Mouse (Mus musculus) embryonic facial prominence, embryonic 11.5 days (tissue): ENCODE data around the gene Xk. TPM values are rescaled to one million over a fixed set of nuclear protein-coding genes. Genes with fewer than 3 reads are reported as not detected.
"Not testable (repeated sequence)": the region's sequence is repeated elsewhere in the genome, so short reads cannot be mapped to it uniquely, and the experiment has no call there.

Experiments used
- ATAC-seq: fragments of 200-750 bp; cut with Nextera tagmentation; replicated peaks from 2 replicates; pipeline ENCODE4 v1.8.0; 2017; ENCODE audit warnings: low read depth; ENCODE audit not compliant: insufficient number of reproducible peaks, low FRiP score, low TSS enrichment
- DNase-seq: peaks from one replicate; pipeline ENCODE4 v3.0.0-alpha.2; 2015; ENCODE audit warnings: low spot score
- H3K27ac ChIP-seq: fragments of 300-500 bp; sonication (generic); replicated peaks from 2 replicates; pipeline ENCODE4 v1.5.1; 2014; ENCODE audit warnings: mild to moderate bottlenecking, low read depth, low read length, control low read depth
- H3K27me3 ChIP-seq: fragments of 300-500 bp; sonication (generic); 2 replicates; pipeline ENCODE4 v1.6.1; 2014; ENCODE audit warnings: mild to moderate bottlenecking, low read length, moderate library complexity, mixed read lengths; ENCODE audit not compliant: control insufficient read depth, insufficient read depth
- H3K36me3 ChIP-seq: fragments of 300-500 bp; sonication (generic); replicated peaks from 2 replicates; pipeline ENCODE4 v1.6.1; 2014; ENCODE audit warnings: low read depth, mild to moderate bottlenecking, low read length, moderate library complexity, mixed read lengths; ENCODE audit not compliant: control insufficient read depth, insufficient read depth
- H3K4me1 ChIP-seq: fragments of 300-500 bp; sonication (generic); 2 replicates; pipeline ENCODE4 v1.6.1; 2014; ENCODE audit warnings: low read length, mixed read lengths; ENCODE audit not compliant: control insufficient read depth, insufficient read depth
- H3K4me2 ChIP-seq: fragments of 300-500 bp; sonication (generic); 2 replicates; pipeline ENCODE4 v1.6.1; 2014; ENCODE audit warnings: low read depth, mild to moderate bottlenecking, control low read depth, low read length, moderate library complexity
- H3K4me3 ChIP-seq: fragments of 300-500 bp; sonication (generic); 2 replicates; pipeline ENCODE4 v1.5.1; 2014; ENCODE audit warnings: low read depth, low read length, control low read depth
- H3K9ac ChIP-seq: fragments of 300-500 bp; sonication (generic); replicated peaks from 2 replicates; pipeline ENCODE4 v1.6.1; 2014; ENCODE audit warnings: mild to moderate bottlenecking, control low read depth, low read length
- H3K9me3 ChIP-seq: fragments of 300-500 bp; sonication (generic); replicated peaks from 2 replicates; pipeline ENCODE4 v1.6.1; 2016; ENCODE audit warnings: mild to moderate bottlenecking, low read length, inconsistent platforms, mixed read lengths; ENCODE audit not compliant: control insufficient read depth
- WGBS: fragments of 180-500 bp; shearing (Covaris S2); extraction: QIAGEN DNeasy Blood & Tissue Kit; methylation state at CpG from one replicate; pipeline ENCODE4 v1.1.7; 2014; 5-methylcytosine and 5-hydroxymethylcytosine counted together
- polyA plus RNA-seq: library from polyadenylated mRNA; unstranded; fragments of >200 nt; fragmentation: Nextera tagmentation; extraction: Ambion mirVana; gene quantifications from 2 replicates; pipeline ENCODE4 v1.2.1, GENCODE M21; 2014

Gene Xk
- polyA plus RNA-seq, 1 experiment from 2014 or later: 2.9 TPM

DNA sequence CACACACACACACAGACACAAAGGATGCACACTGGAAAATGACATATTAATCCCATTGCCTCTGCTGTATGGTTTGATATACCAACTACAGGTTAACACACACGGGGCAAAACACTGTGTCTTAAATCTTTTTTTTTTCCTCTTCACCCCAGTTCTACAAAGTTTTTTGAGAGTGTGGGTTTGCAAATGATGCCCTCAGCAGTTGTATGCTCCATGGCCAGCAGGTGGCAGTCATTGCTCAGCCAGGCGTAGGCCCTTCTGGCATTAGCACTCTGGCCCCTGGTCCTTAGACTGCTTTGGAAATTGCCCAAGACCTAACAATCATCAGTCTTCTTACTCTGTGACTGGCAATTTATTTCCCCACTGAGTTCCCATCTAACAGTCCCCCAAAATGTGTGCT is 60.5 kb downstream of the Xk start:
- WGBS: 57% methylated on average over 1 of the region's 2 CpGs
- H3K27me3 ChIP-seq, H3K4me3 ChIP-seq, H3K9me3 ChIP-seq, H3K4me1 ChIP-seq, H3K4me2 ChIP-seq, H3K36me3 ChIP-seq, ATAC-seq, H3K27ac ChIP-seq, DNase-seq, H3K9ac ChIP-seq: not testable (repeated sequence)

DNA sequence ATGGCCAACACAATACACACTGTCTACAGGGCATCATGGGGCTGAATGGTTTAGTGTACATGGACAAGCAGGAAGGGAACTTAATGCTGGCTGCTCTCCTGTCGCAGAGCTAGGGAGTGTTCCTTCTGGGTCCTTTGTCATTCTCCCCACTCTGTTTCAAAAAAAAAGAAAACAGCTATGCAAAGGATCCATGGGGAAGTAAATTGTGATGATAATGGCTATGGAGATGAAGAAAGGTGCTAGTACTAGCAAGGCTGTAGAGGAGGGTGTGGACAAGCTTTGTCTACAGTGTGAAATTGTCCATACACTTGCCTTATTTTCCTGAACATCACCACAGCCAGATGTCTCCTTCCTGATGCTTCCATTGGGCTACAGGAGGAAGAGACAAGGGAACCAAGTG is 62.4 kb downstream of the Xk start:
- not testable (repeated sequence) for H3K4me3 ChIP-seq, ATAC-seq, H3K36me3 ChIP-seq, H3K4me1 ChIP-seq, H3K4me2 ChIP-seq, H3K27ac ChIP-seq, H3K9me3 ChIP-seq, H3K27me3 ChIP-seq, DNase-seq, H3K9ac ChIP-seq
- WGBS: 37% methylated on average over 1 of the region's 1 CpGs

DNA sequence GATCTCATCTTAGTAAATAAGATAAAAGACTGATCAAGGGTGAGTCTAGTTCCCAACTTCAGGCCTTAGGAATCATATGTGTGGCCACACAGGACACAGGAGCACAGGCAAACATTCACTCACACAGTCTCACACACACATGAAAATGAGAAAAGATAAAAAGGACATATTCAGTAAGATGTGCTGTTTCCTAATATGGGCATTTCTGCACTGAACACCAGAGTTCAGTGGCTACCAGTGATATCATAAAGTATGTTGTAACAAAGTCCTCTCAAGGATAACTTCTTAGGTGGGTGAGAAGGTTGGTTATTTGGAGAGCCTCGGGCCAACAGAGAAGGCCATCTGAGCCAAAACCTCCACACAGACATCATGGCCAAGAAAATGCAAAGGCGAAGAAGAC is 77.8 kb downstream of the Xk start, which contains the start of gene H2al1k:
TSS of gene H2al1k (plus strand) at position 301 of the 400 bp plus-strand sequence.
- H3K27me3 ChIP-seq, H3K4me1 ChIP-seq, H3K27ac ChIP-seq, DNase-seq, H3K36me3 ChIP-seq, ATAC-seq, H3K9me3 ChIP-seq, H3K4me3 ChIP-seq, H3K9ac ChIP-seq, H3K4me2 ChIP-seq: not testable (repeated sequence)
- WGBS: no CpG with 5 or more reads among the region's 2 CpGs

Other genes starting within 250 kb of the Xk start
- not detected in 2 replicates for gene Fthl17e, start 239.3 kb upstream of the Xk start, polyA plus RNA-seq
- gene Fthl17f, start 209.7 kb upstream of the Xk start, polyA plus RNA-seq: not detected in 2 replicates
- not detected in 2 replicates for gene 4930402K13Rik, start 168.2 kb upstream of the Xk start, polyA plus RNA-seq
- gene Lancl3, start 72.9 kb upstream of the Xk start, polyA plus RNA-seq: 0.29 and 0.50 TPM in 2 replicates
- 0.34 TPM in 1 of 2 replicates, not detected in the other for gene Gm14862, start 15.9 kb upstream of the Xk start, polyA plus RNA-seq
- not detected in 2 replicates for gene H2al1m, start 11.0 kb downstream of the Xk start, polyA plus RNA-seq
- not detected in 2 replicates for gene H2al1k, start 77.9 kb downstream of the Xk start, polyA plus RNA-seq
- gene Cybb, start 215.0 kb downstream of the Xk start, polyA plus RNA-seq: 0.93 and 1.3 TPM in 2 replicates